Mouse (Mus musculus): ENCODE measurements around the gene Lrrc1.
"Not testable (repeated sequence)": the region's sequence is repeated elsewhere in the genome, so short reads cannot be mapped to it uniquely, and the experiment has no call there.

Gene Lrrc1

GRCm38 (mm10) chr9:77544354-77545067, at the start of gene Lrrc1:
Gene Lrrc1, minus strand, starts transcription at chr9:77544870.
- peak; percentile 64 to 68 for DNase-seq (ENCODE audit: low spot score in 2 of 2)

DNA sequence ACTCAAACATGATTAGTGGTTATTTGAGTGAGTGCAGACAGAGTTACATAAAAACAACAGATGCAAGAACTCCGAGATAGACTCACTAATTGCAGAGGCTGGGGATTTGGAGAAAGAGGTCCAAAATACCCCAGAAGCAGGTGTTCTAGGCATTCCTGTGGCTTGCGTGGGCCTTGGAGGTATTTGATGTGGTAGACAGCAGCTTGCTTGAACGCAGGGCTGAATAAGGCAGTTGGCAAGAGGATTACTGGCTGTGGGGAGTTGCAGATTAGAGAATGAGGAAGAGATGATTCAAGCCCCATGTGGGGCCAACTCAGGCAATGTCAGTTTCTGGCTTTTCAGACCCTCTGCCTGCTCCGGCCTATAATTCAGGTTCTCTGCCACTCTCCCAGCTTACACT, 47.8 kb upstream of the Lrrc1 start:
- DNase-seq (ENCODE audit: low spot score in 2 of 2), result no peak

GRCm38 (mm10) chr9:77589496-77589895, 44.8 kb upstream of the Lrrc1 start:
- no peak for DNase-seq (ENCODE audit: low spot score in 2 of 2)

- no peak for DNase-seq (ENCODE audit: low spot score in 2 of 2)
These were observed 42.9 kb upstream of the Lrrc1 start for GRCm38 (mm10) chr9:77587616-77588015.

GRCm38 (mm10) chr9:77586806-77587591, 42.3 kb upstream of the Lrrc1 start:
- DNase-seq (ENCODE audit: low spot score in 2 of 2), result no peak

DNA sequence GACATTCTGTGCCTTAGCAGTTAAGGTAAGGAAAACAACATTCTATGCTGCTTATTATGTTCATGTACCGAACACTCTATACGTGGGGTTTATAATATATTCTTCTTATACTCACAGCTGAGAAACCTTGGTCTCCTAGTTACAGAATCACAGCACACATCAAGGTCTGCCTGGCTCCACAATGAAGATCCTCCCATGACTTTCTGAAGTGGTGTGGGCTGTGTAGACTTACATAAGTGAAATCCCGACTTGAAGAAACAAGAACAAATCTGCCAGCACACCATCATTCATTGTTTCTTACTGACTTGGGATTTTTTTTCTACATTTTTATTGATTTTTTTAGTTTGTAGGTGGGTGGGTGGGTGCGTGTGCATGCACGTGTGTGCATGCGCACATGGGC, 40.1 kb upstream of the Lrrc1 start:
- DNase-seq (ENCODE audit: low spot score in 2 of 2), result no peak

DNA sequence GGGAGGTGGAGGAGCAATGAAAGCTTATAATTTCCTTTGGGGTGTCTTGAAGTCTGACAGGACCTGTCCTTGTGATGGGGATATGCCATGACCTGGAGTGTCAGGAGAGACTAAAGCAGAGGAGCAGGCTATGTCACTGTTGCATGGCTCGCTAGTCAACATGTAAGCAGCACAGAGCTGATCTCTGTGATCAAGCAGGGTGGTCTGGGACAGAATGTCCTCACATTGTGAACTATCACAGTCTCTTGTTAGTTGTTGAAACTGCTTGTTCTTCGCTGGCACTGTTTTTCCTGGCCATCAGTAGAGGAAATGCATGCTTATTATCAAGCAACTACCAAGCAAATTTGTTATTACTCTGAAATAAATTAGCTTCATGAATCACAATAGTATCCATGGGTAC, 38.6 kb upstream of the Lrrc1 start:
- DNase-seq (ENCODE audit: low spot score in 2 of 2), result no peak

DNA sequence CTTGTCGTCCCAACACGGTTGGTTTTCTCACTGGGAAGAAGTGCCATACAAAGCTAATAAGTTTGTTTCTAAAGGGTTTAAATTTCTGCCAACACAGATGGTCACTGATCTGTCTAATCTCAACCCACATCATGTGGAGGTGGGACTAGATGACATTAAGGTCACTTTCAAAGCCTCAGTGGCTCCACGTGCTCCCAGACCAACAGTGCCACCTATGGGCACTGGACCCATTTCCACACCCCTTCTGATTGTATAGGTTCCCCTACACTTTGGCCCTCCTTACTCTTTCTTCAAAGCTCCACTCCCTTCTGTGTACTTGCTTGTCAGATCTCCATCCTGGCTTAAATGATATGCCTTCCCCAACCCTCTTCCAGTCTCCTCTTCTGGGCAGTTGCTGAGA, 35.2 kb upstream of the Lrrc1 start:
- no peak for DNase-seq (ENCODE audit: low spot score in 2 of 2)

- DNase-seq (ENCODE audit: low spot score in 2 of 2), result no peak
These were observed 33.3 kb upstream of the Lrrc1 start for GRCm38 (mm10) chr9:77577931-77578330.

DNA sequence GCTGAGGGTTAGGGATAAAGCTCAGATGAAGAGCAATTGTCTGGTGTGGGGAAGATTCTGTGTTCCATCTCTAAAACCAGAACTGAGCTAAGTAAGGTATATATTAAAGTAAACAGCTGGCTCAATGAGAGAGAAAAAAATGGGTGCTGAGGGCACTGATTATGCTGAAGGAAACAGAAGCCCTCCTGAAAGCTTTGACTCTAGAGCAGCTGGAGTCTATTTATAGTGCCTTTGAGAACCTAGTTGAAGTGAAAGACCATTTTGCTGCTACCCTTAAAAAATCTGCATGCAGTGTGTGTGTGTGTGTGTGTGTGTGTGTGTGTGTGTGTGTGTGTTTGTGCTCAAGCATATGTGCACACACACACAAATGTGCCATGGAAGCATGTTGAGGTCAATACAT, 32.7 kb upstream of the Lrrc1 start:
- no peak for DNase-seq (ENCODE audit: low spot score in 2 of 2)

GRCm38 (mm10) chr9:77576320-77576719, 31.6 kb upstream of the Lrrc1 start:
- no peak for DNase-seq (ENCODE audit: low spot score in 2 of 2)

DNA sequence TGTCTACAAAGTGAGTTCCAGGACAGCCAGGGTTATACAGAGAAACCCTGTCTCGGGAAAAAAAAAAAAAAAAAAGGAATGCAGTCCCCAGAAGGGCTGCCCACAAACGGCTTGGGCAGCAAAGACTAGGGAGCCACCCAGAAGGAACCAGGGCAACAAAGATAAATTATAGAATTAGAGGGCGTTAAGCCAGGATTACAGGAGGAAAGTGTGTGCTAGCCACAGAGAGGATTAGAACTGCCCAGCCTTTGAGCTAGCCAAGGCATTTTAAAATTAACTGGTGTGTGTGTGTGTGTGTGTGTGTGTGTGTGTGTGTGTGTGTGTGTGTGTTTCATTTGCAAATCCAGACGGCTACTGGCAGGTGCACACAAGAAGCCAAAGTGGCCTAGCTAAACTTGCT, 30.3 kb upstream of the Lrrc1 start:
- not testable (repeated sequence) for DNase-seq (ENCODE audit: low spot score in 2 of 2)

GRCm38 (mm10) chr9:77571851-77572250, 27.2 kb upstream of the Lrrc1 start:
- no peak for DNase-seq (ENCODE audit: low spot score in 2 of 2)

- no peak for DNase-seq (ENCODE audit: low spot score in 2 of 2)
These were observed 24.3 kb upstream of the Lrrc1 start for GRCm38 (mm10) chr9:77568789-77569506.

DNA sequence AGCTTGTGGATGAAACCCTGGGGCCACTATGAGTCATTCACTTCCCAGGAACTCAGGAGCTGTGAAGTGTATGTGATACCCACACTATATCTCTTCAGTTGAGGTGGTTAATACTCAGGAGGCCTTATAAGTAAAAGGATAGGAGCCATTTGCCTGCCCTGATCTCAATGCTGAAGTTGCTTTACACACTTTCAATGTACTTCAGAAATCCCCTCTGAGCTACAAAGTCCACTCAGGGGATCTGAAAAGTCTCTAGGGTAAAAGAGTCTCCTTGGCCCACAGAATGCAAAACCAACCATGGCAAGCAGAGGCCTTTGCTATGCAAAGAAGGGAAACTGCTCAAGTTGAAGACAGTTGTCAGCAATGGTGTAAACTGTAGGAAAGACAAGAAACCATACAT, 17.2 kb upstream of the Lrrc1 start:
- DNase-seq (ENCODE audit: low spot score in 2 of 2), result no peak

GRCm38 (mm10) chr9:77557963-77558362, 13.3 kb upstream of the Lrrc1 start:
- DNase-seq (ENCODE audit: low spot score in 2 of 2), result no peak

DNA sequence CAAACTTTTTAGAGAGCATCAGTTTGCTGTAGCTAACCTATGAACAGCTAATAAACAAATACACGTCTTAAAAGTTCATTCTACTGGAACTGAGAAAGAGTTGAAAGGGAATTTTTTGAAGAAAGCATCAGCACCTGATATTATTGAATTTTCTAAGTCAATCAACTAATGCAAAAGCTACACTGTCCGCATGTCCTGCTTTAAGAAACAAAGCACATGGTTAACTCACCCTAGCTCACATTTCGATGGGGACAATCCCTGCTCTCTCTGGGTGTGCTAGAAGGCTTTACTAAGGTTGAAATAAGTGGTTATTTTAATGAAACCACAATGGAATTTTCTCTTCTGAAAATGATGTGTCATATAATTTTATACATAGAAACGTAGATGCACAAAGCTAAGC, 12.5 kb upstream of the Lrrc1 start:
- no peak for DNase-seq (ENCODE audit: low spot score in 2 of 2)

DNA sequence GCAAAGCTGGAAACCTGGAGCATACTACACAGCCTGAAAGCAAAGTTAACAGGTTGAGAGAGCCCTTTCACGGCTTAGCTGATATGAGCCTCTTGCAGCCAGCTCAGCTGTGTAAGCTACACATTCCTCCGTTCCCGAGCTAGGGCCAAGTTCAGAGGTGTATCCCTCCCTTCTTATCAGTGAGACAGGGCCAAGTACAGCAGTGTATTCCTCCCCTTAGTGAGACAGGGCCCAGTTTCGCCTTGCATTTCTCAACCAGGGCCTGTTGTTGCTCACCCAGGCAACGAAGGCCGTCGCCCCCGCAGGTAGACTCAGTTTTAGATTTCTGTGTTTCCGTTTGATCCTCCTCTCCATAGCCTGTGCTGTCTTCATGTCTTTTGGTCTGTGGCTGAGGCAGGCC, 11.8 kb upstream of the Lrrc1 start:
- no peak for DNase-seq (ENCODE audit: low spot score in 2 of 2)

DNA sequence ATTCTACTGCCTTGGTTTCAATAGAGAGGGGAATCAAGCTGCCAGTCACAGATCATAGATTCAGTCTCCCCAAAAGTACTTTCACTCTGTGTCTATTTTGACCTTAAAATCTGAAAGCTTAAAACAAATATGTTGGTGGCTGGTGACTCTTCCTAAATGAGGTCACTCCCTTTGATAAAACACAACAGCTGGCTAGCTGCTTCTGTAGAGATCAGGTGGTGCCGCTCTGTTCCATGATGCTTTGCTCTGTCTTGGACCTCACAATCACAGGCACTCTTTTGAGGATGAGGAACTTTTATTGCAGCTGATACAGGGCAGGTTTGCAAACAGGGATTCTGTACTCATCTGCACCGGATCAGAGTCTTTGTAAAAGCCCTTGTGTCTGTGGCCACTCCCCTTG, 8.8 kb upstream of the Lrrc1 start:
- no peak for DNase-seq (ENCODE audit: low spot score in 2 of 2)

DNA sequence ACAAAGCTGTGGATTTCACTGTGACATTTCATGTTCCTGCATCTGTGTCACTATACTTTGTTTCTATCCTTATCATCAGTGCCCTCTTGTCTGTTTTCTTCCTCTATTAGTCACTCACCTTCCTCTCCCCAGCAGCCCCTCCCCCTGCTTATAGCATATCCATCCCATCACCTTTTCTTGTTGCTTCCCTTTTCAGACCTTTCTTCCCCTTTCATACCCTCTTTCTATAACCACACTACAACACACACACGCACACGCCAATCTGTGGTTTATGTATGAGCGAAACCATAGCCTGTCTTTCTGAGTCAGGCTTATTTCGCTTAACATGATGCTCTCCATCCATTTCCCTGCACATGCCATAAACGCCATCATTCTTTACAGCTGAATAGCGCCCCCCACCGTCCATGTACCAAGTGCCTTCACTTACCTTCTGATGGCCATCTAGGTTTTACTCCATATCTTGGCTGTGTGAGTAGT, 6.4 kb upstream of the Lrrc1 start:
- no peak for DNase-seq (ENCODE audit: low spot score in 2 of 2)

DNA sequence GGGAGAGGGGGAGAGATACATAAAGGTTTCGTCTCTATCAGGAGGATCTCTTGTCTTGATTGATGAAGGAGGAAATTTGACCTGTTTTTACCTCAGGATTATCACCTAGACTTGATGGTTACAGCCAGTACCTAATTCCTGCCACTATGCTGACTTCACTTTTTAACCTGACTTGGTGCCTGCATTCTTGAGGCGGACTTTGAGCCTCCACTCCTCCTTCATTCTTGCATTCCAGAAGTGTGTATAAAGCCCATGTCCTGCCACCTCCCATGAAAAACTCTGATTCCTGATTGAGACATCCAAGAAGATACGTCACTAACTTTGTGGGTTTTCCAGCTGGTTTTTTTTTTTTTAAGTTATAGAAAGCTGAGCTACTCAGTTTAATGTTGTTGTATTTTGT, 1.3 kb upstream of the Lrrc1 start:
- DNase-seq (ENCODE audit: low spot score in 2 of 2), result no peak

GRCm38 (mm10) chr9:77545068-77545421, 375 bp upstream of the Lrrc1 start:
- DNase-seq (ENCODE audit: low spot score in 2 of 2), result no peak
